Mouse (Mus musculus): ENCODE measurements around the gene Hist1h2ba. TPM values are rescaled to one million over a fixed set of nuclear protein-coding genes. Genes with fewer than 3 reads are reported as not detected.
A peak's percentile ranks its signal among the peaks of the same experiment; 100 is the strongest.

Hist1h2ba gene
- polyA plus RNA-seq, 1 experiment from 2014 or later = not detected

DNA sequence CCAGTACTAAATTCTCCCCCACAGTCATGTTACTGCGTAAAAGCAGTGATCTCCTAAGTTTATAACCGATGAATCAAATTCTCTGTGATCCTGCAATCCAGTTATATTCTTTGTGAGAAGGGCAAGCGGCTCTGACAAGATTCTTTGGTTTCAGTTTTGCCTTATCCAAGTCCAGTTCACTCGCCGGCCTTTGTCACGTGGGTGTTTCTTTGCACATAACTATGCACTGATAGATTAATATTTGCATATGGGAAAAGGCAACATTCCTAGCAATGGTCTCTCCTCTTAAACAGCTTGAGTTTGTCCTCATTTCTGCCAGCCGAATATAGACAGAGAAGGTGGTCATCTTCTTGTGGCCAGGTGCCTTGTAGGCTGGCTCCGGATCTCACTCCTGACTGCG, 3.5 kb downstream of the Hist1h2ba start:
- WGBS = 88% methylated on average over 9 of the region's 9 CpGs
- no peak for DNase-seq (ENCODE audit: low spot score)
- H3K4me3 ChIP-seq = no peak overlapping the region
- H3K27ac ChIP-seq = no peak overlapping the region
- H3K4me1 ChIP-seq = no peaks in the 10 kb centered on the region; the same call in 1 of the 2 replicates
- no peaks in the 10 kb centered on the region for H3K36me3 ChIP-seq
- H3K9me3 ChIP-seq = no peaks in the 10 kb centered on the region
- 0 out of 2 replicates have a peak, but pooled peaks cover 5% of the 10 kb centered on the region for H3K27me3 ChIP-seq (ENCODE audit: insufficient read depth, poor library complexity, severe bottlenecking)

DNA sequence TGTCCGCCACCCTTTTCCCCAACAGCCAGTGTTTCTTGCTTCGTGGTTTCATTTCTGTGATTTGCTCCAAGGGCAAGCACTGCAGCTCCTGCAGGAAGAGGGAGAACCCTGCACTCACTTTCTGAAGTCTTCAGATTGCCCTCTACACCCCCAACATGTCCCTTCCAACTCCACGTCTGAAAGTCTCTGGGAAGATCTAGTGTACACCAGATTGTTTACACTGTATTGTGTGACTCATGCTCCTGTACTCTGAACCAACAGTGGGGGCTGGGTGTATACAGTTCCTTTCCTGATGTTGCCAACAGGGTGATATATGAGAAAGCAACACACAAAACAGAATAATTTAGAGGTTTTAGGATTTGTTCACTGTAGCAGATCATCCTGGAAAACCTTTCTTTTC, 5.3 kb downstream of the Hist1h2ba start:
- H3K9me3 ChIP-seq = no peaks in the 10 kb centered on the region
- 45% methylated on average over 3 of the region's 3 CpGs for WGBS
- H3K4me1 ChIP-seq = no peaks in the 10 kb centered on the region; the same call in 1 of the 2 replicates
- DNase-seq (ENCODE audit: low spot score) = no peak
- no peaks in the 10 kb centered on the region for H3K27me3 ChIP-seq (ENCODE audit: insufficient read depth, poor library complexity, severe bottlenecking)
- no peak overlapping the region for H3K27ac ChIP-seq
- H3K36me3 ChIP-seq = no peaks in the 10 kb centered on the region
- no peak overlapping the region for H3K4me3 ChIP-seq

DNA sequence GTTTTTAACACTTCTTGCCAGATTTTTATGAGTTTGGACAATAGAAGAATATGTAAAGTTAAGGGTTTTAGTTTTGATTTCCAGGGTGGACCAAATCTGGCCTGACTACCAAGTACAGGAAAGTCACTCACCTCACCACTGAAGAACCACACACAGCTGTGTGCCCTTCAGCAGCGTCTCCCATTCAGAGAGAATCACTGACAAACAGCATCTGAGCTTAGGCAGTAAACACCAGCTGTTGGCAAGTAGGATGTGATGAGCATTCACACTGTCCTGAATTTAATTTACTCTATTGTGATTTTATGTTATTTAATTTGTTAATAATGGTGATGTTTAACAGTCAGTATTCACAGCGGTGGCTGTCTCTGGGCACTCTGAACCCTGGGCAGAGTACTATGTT, 8.2 kb downstream of the Hist1h2ba start:
- no peak for DNase-seq (ENCODE audit: low spot score)
- WGBS = 79% methylated on average over 2 of the region's 2 CpGs
- Histone ChIP-seq H3K4me3 (no peak overlapping the region), H3K4me1 (no peaks in the 10 kb centered on the region; the same call in 1 of the 2 replicates), H3K9me3 (no peaks in the 10 kb centered on the region), H3K27me3 (ENCODE audit: insufficient read depth, poor library complexity, severe bottlenecking) (no peaks in the 10 kb centered on the region), H3K36me3 (no peaks in the 10 kb centered on the region), H3K27ac (no peak overlapping the region)

DNA sequence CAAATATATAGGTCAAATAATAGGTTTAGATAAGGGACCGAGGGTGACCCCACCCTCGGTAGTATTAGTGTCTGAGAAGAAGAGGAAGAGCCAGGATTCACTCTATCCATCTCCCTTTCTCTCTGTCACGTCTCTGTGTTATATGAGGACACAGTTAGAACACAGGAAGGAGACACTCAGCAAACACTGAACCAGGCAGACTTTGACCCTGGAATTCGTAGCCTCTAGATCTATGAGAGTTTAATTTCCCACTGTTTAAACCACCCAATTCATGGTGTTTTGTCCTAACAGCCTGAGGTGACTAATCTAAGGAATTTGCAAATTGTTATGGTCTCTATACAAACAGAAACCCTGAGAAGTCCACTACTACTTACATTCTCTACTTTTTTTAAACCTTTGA, 16.3 kb downstream of the Hist1h2ba start:
- DNase-seq (ENCODE audit: low spot score) = no peak
- Histone ChIP-seq H3K4me1 (peaks cover 30% of the 10 kb centered on the region), H3K27me3 (ENCODE audit: insufficient read depth, poor library complexity, severe bottlenecking) (0 out of 2 replicates have a peak, but pooled peaks cover 4% of the 10 kb centered on the region), H3K4me3 (no peak overlapping the region), H3K36me3 (no peaks in the 10 kb centered on the region), H3K9me3 (no peaks in the 10 kb centered on the region), H3K27ac (no peak overlapping the region)
- WGBS = 68% methylated on average over 4 of the region's 4 CpGs

DNA sequence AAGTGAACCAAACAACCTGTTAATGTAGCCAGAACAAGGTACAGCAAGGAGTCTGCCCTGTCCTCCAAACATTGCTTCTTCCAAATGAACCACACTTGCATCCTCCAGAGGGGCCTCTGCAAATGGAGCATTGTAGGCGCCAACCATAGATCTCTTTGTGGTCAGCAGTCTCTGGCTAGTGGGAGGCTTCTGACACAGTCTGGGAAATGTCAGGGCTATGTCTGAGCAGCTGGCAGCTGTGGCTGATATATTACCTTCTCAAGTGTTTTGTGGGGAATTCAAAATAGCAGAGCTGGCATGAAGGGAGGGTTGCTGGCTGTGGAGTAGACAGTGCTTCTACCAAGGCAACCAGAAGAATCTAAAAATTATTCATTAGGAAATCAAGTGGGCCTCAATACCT, 17.8 kb downstream of the Hist1h2ba start:
- Histone ChIP-seq H3K36me3 (no peaks in the 10 kb centered on the region), H3K27me3 (ENCODE audit: insufficient read depth, poor library complexity, severe bottlenecking) (0 out of 2 replicates have a peak, but pooled peaks cover 7% of the 10 kb centered on the region), H3K9me3 (no peaks in the 10 kb centered on the region), H3K4me1 (peaks cover 30% of the 10 kb centered on the region), H3K27ac (0 out of 2 replicates have a peak overlapping the region, but pooled peaks have one; percentile 22), H3K4me3 (no peak overlapping the region)
- WGBS = 37% methylated on average over 1 of the region's 1 CpGs
- DNase-seq (ENCODE audit: low spot score) = no peak

DNA sequence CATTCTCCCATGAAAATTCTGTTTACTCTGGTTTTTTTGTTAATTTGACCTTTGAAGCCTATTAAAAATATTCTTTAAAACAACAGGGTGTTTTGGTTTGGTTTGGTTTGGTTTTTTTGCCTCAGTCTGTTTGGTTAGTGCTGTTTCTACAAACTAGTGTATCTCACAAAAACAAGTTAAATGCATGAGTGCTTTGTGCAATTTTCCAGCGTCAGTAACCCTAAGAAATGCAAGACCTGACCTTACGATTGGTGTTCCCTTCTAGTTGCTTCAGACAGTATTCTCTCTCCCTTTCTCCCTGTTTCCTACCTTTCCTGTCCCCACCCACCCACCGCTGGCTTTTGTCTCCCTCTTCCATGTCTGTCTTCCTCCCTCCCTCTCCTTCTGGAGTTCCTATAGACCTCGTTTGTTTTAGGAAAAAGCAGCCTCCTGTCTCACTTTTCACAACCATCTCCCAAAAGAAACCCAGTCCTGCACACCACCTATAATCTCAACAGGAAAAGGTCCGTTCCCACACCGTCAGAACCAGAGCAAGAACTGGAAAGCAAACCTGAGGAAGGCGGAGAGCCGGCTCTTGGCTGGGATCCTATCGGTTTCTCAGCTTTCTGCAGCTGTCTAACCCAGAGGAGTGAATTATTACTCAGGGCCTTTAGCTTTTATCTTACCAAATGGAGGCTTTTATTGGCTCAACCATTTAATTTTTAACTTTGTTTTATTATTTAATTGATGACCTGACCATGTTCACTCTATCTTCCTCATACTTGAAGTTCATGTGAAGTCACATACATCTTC, 19.4 kb downstream of the Hist1h2ba start, which contains the start of gene Slc17a4:
TSS of gene Slc17a4 (minus strand) at position 634 of the 792 bp plus-strand sequence.
- Histone ChIP-seq H3K27ac (peak within 1 kb of the TSS; percentile 52; the same call in 1 of the 2 replicates), H3K36me3 (no peaks in the 10 kb centered on the region), H3K4me1 (peaks cover 30% of the 10 kb centered on the region), H3K27me3 (ENCODE audit: insufficient read depth, poor library complexity, severe bottlenecking) (peaks cover 13% of the 10 kb centered on the region; the same call in 1 of the 2 replicates), H3K9me3 (no peaks in the 10 kb centered on the region), H3K4me3 (no peak within 1 kb of the TSS)
- 48% methylated on average over 9 of the region's 9 CpGs for whole genome bisulfite sequencing
- no peak for DNase-seq (ENCODE audit: low spot score)

DNA sequence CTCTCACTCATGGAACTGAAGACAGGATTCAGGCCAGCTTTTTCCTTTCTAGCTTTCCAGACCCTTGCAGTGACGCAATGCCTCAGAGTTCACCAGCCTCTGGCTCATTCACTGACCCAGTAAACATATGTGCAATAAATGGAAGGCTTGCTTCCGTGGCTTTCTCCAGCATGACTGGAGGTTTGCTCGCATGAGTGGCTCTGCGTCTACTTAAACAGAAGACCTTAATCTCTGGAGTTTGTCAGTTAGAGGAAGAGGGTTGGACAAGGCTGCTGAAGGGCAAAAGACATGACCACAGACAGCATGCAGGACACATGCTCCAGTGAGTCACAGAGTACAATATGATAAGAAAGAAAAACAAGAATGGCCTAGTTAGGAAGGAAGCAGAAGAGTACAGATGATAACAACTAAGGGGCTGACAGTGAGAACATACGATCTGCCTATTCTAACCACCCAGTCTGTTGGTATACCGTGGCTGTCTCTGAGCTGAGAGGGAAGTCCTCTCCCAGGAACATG, 20.1 kb downstream of the Hist1h2ba start:
- peaks cover 30% of the 10 kb centered on the region for H3K4me1 ChIP-seq
- peaks cover 14% of the 10 kb centered on the region; the same call in 1 of the 2 replicates for H3K27me3 ChIP-seq (ENCODE audit: insufficient read depth, poor library complexity, severe bottlenecking)
- H3K4me3 ChIP-seq = no peak overlapping the region
- H3K27ac ChIP-seq = 0 out of 2 replicates have a peak overlapping the region, but pooled peaks have one; percentile 52
- 12% methylated on average over 6 of the region's 6 CpGs for WGBS
- no peaks in the 10 kb centered on the region for H3K9me3 ChIP-seq
- DNase-seq (ENCODE audit: low spot score) = peak; percentile 80
- H3K36me3 ChIP-seq = no peaks in the 10 kb centered on the region

DNA sequence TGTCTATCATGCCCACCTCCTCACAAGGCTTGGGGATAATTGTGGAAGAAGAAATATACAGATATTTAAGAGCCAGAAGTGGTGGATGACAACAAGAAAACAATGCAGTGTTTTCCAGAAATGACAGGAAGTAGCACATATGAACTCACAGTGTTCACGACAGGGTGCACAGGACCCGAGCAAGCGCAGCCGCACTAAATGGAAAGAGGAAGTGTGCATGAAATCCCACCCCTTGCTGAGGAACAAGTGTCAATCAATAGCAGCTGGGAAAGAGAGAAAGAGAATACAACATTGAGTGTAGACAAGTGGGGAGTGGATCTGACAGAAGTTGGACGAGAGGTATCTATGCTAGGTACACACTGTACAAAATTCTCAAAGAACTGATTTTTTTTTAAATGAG, 22.6 kb downstream of the Hist1h2ba start:
- peaks cover 28% of the 10 kb centered on the region; the same call in 1 of the 2 replicates for H3K27me3 ChIP-seq (ENCODE audit: insufficient read depth, poor library complexity, severe bottlenecking)
- no peak overlapping the region for H3K27ac ChIP-seq
- H3K4me1 ChIP-seq = peaks cover 27% of the 10 kb centered on the region
- H3K36me3 ChIP-seq = no peaks in the 10 kb centered on the region
- no peak for DNase-seq (ENCODE audit: low spot score)
- H3K9me3 ChIP-seq = no peaks in the 10 kb centered on the region
- WGBS = 85% methylated on average over 5 of the region's 5 CpGs
- H3K4me3 ChIP-seq = no peak overlapping the region

DNA sequence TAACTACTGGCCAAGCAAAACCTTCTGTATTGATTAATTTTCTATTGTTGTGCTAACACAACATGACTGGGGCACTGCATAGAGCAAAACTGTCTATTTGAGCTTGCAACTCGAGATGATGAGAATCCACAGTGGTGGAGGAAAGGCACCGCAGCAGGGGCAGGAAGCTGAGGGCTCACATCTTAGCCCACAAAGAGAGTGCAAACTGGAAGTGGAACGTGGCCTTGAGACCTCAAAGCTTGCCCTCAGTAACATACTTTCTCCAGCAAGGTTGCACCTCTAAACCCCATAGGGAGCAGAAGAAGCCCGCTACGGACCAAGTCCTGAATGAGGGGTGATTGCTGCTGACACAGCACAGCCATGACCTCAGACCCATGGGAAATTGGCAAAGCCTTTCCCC, 23.8 kb downstream of the Hist1h2ba start:
- WGBS = 72% methylated on average over 5 of the region's 5 CpGs
- Histone ChIP-seq H3K9me3 (no peaks in the 10 kb centered on the region), H3K4me1 (peaks cover 14% of the 10 kb centered on the region), H3K27me3 (ENCODE audit: insufficient read depth, poor library complexity, severe bottlenecking) (peaks cover 33% of the 10 kb centered on the region), H3K27ac (no peak overlapping the region), H3K36me3 (no peaks in the 10 kb centered on the region), H3K4me3 (no peak overlapping the region)
- DNase-seq (ENCODE audit: low spot score) = no peak

DNA sequence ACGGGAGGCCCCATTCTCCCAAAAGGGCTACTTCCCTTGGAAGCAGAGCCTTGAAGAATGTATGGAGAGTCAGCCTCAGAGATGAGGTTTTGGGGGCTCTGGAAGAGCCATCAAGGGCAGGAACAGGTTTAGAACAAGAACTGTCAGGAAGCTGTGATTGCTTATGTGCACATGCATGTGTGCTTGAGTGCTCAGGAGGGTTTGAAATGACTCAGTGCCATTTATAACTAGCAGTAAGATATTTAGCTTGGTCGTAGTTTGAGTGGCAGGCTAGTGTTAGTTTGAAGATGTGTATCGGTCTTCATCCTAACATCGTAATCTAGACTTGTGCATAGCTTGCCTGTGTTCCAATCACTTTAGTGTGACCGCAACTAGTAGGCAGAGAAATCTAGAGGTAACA, 27.1 kb downstream of the Hist1h2ba start:
- Histone ChIP-seq H3K4me3 (no peak overlapping the region), H3K9me3 (no peaks in the 10 kb centered on the region)
- no peak for DNase-seq (ENCODE audit: low spot score)

DNA sequence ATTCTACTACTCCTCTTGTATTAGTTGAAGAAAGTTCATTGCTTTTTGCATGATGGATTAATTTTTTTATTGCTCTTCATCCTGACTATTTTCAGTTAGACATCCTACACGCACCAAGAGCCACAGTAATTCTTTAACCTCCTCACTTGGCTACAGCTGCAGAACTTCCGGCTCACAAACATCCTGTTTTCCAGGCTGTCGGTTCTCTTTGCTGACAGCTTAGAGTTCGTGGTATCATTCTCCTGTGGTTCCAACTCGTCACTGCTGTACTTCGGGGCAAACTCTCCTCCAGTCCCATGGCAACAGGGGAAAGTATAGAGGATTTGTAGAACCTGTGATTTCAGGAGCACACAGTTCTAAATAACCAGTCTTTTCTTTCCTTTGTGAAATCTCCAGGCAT, 35.7 kb downstream of the Hist1h2ba start:
- 42% methylated on average over 6 of the region's 6 CpGs for WGBS
- peaks cover 9% of the 10 kb centered on the region; the same call in 1 of the 2 replicates for H3K27me3 ChIP-seq (ENCODE audit: insufficient read depth, poor library complexity, severe bottlenecking)

More for the DNA sequence above, 27.1 kb downstream of the Hist1h2ba start:
- Histone ChIP-seq H3K4me1 (0 out of 2 replicates have a peak, but pooled peaks cover 3% of the 10 kb centered on the region), H3K36me3 (no peaks in the 10 kb centered on the region), H3K27ac (no peak overlapping the region), H3K27me3 (ENCODE audit: insufficient read depth, poor library complexity, severe bottlenecking) (peaks cover 38% of the 10 kb centered on the region)
- WGBS = 87% methylated on average over 5 of the region's 5 CpGs

DNA sequence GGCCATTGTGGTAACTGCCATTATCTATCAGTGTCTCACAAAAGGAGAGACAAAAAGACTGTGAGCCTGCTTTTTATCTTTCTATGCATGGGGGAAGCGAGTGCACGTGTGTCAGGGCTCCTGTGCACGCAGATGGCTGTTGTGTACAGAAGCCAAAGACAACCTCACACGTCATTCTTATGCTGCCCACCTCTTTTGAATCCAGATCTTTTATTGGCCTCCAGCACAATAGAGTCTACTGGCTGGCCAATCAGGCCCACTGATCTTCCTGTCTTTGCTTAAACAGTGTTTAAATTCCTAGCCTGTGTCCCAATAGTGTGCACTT, 40.7 kb downstream of the Hist1h2ba start:
- Histone ChIP-seq H3K27ac (no peak overlapping the region), H3K27me3 (ENCODE audit: insufficient read depth, poor library complexity, severe bottlenecking) (peaks cover 5% of the 10 kb centered on the region; the same call in 1 of the 2 replicates), H3K9me3 (no peaks in the 10 kb centered on the region), H3K36me3 (no peaks in the 10 kb centered on the region), H3K4me3 (no peak overlapping the region), H3K4me1 (peaks cover 9% of the 10 kb centered on the region)
- DNase-seq (ENCODE audit: low spot score) = no peak
- 43% methylated on average over 4 of the region's 4 CpGs for WGBS

More for the DNA sequence above, 35.7 kb downstream of the Hist1h2ba start:
- no peaks in the 10 kb centered on the region for H3K9me3 ChIP-seq
- no peak for DNase-seq (ENCODE audit: low spot score)
- H3K27ac ChIP-seq = no peak overlapping the region
- H3K36me3 ChIP-seq = no peaks in the 10 kb centered on the region
- no peak overlapping the region for H3K4me3 ChIP-seq
- peaks cover 5% of the 10 kb centered on the region; the same call in 1 of the 2 replicates for H3K4me1 ChIP-seq

DNA sequence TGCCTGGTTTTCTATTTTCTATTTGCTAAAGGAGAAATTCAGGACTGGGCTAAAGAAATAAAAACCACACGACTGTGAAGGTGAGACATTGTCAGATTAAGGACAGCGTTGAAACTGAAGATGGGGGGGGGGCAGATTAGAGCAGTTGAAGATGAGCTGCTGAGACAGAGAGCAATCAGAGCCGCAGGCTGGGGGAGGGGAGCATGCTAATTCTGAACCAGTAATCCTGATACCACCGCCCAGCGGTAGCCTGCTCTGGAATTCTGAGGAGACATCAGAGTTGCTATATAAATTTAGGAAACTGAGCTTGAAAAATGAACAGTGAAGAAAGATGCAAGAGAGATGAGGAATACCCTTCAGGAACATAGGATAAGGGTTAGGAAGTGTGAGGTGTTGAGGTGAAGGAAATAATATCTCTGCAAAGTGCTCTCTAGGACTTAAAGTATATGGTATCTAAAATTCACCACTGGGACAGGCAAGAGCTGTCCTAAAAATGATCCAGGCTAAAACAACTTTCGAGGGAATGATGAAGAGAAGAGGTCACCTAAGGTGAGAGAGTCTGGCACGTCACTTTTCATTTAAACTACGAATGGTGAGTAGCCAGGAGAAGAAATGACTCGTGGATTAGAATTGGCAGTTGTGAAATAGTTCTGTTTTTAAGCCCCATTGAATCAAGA, 41.2 kb downstream of the Hist1h2ba start:
- H3K27ac ChIP-seq = no peak overlapping the region
- WGBS = 28% methylated on average over 9 of the region's 9 CpGs
- H3K4me1 ChIP-seq = peaks cover 9% of the 10 kb centered on the region
- H3K36me3 ChIP-seq = no peaks in the 10 kb centered on the region
- no peak for DNase-seq (ENCODE audit: low spot score)
- H3K4me3 ChIP-seq = no peak overlapping the region
- H3K9me3 ChIP-seq = no peaks in the 10 kb centered on the region
- H3K27me3 ChIP-seq (ENCODE audit: insufficient read depth, poor library complexity, severe bottlenecking) = 0 out of 2 replicates have a peak, but pooled peaks cover 5% of the 10 kb centered on the region

Data from heart, embryonic 10.5 days (tissue).